Mouse (Mus musculus): Measurements from ENCODE around the gene Cyp2d11. TPM values are rescaled to one million over a fixed set of nuclear protein-coding genes. Genes with fewer than 3 reads are reported as not detected.

Gene Cyp2d11
- polyA plus RNA-seq (2017; shearing (Covaris generic)): not detected

DNA sequence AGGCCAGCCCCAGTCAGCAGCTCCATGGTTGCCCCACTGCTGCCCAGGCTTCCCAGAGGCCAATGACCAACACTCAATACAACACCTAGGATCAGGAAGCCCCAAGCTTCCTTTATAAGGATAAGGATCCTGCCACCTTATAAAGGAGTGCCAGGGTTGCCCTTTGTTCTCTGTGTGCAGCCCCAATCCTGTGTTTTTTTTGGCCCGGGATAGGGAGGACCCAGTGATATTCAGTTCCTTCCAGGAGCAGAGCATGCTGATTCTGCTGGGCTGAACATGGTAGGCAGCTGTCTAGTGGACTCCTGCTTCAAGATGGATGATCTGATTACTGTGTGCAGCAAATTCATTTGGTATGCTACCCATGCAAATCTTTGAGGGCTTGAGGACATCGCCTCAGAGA is at the start of gene Cyp2d11:
Cyp2d11 (minus strand) TSS at position 101 of the 400 bp plus-strand sequence.

DNA sequence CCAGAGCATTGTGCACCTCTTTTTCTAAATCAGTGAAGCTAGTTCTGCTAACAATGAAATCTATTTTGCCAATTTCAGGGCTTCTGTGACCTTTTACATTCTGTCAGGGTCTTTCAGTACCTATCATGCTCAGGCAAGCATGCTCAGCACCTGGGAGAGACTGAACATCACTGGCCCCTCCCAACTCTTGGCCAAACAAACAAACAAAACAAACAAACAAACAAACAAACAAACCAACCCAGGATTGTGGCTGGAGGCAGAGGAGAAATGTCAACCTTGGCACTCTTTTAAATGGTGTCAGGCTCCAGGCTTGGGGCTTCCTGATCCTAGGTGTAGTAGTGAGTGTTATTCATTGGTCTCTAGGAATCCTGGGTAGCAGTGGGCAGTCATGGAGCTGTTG is 39.3 kb upstream of the Cyp2d11 start, which contains the start of gene Cyp2d9:
Cyp2d9 (plus strand) TSS at position 301 of the 400 bp plus-strand sequence.

DNA sequence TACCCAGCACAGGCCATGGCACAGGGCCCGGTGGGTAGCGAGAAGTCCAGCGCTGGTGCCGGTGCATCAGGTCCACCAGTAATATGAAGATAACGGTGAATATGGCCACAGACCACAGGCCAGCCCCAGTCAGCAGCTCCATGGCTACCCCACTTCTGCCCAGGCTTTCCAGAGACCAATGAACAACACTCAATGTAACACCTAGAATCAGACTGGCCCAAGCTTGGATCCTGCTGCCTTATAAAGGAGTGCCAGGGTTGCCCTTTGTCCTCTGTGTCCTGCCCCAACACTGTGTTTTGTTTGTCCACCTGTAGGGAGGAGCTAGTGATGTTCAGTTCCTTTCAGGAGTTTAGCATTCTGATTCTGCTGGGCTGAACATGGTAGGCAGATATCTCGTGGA is 13.2 kb upstream of the Cyp2d11 start, which contains the start of gene Cyp2d10:
Cyp2d10 (minus strand) TSS at position 215 of the 400 bp plus-strand sequence.

DNA sequence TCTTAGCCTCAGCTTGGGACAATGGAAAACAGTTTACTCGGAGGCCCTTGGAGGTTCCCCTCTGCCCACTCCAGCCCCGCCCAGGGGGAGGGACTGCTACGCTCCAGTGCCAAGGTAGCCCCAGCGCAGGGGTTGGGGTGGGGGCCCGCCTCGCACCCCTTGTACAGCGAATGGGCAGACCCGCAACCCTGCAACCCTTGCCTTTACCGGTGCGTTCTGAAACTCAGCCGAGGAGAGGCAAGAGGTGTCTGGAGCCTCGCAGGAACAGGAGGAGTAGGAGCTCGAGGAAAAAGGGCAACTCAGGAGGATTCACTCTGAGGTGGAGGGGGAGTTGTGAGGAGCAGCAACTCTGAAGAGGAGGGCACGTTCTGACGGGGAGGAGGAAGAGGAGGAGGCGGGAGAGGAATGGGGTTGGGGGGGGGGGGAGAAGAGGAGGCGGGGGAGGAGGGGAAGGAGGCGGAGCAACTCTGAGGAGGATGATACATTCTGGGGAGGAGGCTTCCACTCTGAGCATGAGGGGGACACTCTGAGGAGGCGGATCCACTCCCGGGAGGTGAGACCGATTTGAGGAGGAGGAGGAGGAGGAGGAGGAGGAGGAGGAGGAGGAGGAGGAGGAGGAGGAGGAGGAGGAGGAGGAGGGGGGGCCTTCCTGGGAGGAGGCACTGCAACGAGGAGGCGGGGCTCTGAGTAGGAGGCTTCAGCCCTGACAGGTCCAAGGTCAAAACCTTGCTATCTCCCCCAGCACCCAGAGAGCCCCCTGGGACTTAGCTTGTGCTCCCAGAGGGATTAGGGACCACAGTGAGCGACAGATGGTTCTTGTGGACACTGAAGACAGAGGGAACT is 13.7 kb downstream of the Cyp2d11 start, which contains the start of gene Cyp2d22:
Cyp2d22 (minus strand) TSS at position 390 of the 843 bp plus-strand sequence.

GRCm38 (mm10) chr15:82354126-82354945 is 39.5 kb downstream of the Cyp2d11 start, which contains the start of gene Ndufa6:
TSS of gene Ndufa6 (minus strand) at chr15:82354322.

Other genes starting within 250 kb of the Cyp2d11 start
- gene Srebf2, start 246.8 kb downstream of the Cyp2d11 start, polyA plus RNA-seq (2017; shearing (Covaris generic)): 187 TPM
- not detected for gene Shisa8, start 181.2 kb downstream of the Cyp2d11 start, polyA plus RNA-seq (2017; shearing (Covaris generic))
- 2.0 TPM for gene Tnfrsf13c, start 169.7 kb downstream of the Cyp2d11 start, polyA plus RNA-seq (2017; shearing (Covaris generic))
- 7.9 TPM for gene Cenpm, start 149.3 kb downstream of the Cyp2d11 start, polyA plus RNA-seq (2017; shearing (Covaris generic))
- gene 1500009C09Rik, start 141.6 kb downstream of the Cyp2d11 start, polyA plus RNA-seq (2017; shearing (Covaris generic)): not detected
- gene Sept3, start 119.1 kb downstream of the Cyp2d11 start, polyA plus RNA-seq (2017; shearing (Covaris generic)): not detected
- not detected for gene Wbp2nl, start 95.1 kb downstream of the Cyp2d11 start, polyA plus RNA-seq (2017; shearing (Covaris generic))
- gene Naga, start 55.1 kb downstream of the Cyp2d11 start, polyA plus RNA-seq (2017; shearing (Covaris generic)): 68.6 TPM
- gene Pheta2, start 55.1 kb downstream of the Cyp2d11 start, polyA plus RNA-seq (2017; shearing (Covaris generic)): 5.3 TPM
- 241 TPM for gene Smdt1, start 55.1 kb downstream of the Cyp2d11 start, polyA plus RNA-seq (2017; shearing (Covaris generic))
- 364 TPM for gene Ndufa6, start 39.7 kb downstream of the Cyp2d11 start, polyA plus RNA-seq (2017; shearing (Covaris generic))
- gene Cyp2d22, start 13.8 kb downstream of the Cyp2d11 start, polyA plus RNA-seq (2017; shearing (Covaris generic)): 10.7 TPM
- not detected for gene Cyp2d10, start 13.2 kb upstream of the Cyp2d11 start, polyA plus RNA-seq (2017; shearing (Covaris generic))
- not detected for gene Cyp2d9, start 39.4 kb upstream of the Cyp2d11 start, polyA plus RNA-seq (2017; shearing (Covaris generic))
- not detected for gene Cyp2d12, start 161.1 kb upstream of the Cyp2d11 start, polyA plus RNA-seq (2017; shearing (Covaris generic))
- gene Cyp2d34, start 226.9 kb upstream of the Cyp2d11 start, polyA plus RNA-seq (2017; shearing (Covaris generic)): not detected